Mouse (Mus musculus): ENCODE data around the gene Pax9. TPM values are rescaled to one million over a fixed set of nuclear protein-coding genes. Genes with fewer than 3 reads are reported as not detected.

Pax9 gene
- total RNA-seq, 1 experiment = 0.22 TPM

- Histone ChIP-seq H3K4me1 (ENCODE audit: control insufficient read depth in 2 of 2, insufficient read depth in 2 of 2, low read length in 2 of 2, poor library complexity in 1 of 2) (no peaks in the 10 kb centered on the region; a peak in 1 of 4 replicates), H3K4me3 (ENCODE audit: insufficient read depth in 1 of 2, low read depth in 1 of 2, low read length in 2 of 2, poor library complexity in 1 of 2, severe bottlenecking in 1 of 2) (no peak overlapping the region), H3K9me3 (ENCODE audit: control insufficient read depth, insufficient read depth, low read depth, low read length) (no peaks in the 10 kb centered on the region), H3K9ac (ENCODE audit: insufficient read depth, low read depth, low read length, poor library complexity, severe bottlenecking) (no peak overlapping the region), H3K36me3 (ENCODE audit: control insufficient read depth, insufficient read depth, low read length, poor library complexity, severe bottlenecking) (no peaks in the 10 kb centered on the region), H3K27ac (ENCODE audit: insufficient read depth, low read depth, low read length, poor library complexity, severe bottlenecking) (no peak overlapping the region)
- TF ChIP-seq HCFC1 (IDR thresholded peaks at IDR 0.05; ENCODE audit: borderline replicate concordance, insufficient read depth, low read length) = no peak
- no peak for TF ChIP-seq ZC3H11A (IDR thresholded peaks at IDR 0.05; ENCODE audit: borderline replicate concordance, low read depth, low read length)
- no peak for TF ChIP-seq ZNF384 (IDR thresholded peaks at IDR 0.05; ENCODE audit: low read depth, low read length)
- no peak for TF ChIP-seq MAFK (IDR thresholded peaks at IDR 0.05; ENCODE audit: insufficient read depth, low read depth, low read length)
- no peak for TF ChIP-seq CHD2 (IDR thresholded peaks at IDR 0.05; ENCODE audit: low read depth, low read length)
- no peak for DNase-seq (ENCODE audit: low read depth, low spot score)
- in situ Hi-C loops (cut with MboI; ENCODE audit: low sequenced_read_pairs in 2 of 2, unreplicated experiment in 2 of 2) = no loop called here
Observed at GRCm38 (mm10) chr12:56701004-56701403, 9.4 kb downstream of the Pax9 start.

- in situ Hi-C loops (cut with MboI; ENCODE audit: low sequenced_read_pairs in 2 of 2, unreplicated experiment in 2 of 2) = no loop called here
- H3K27ac ChIP-seq (ENCODE audit: insufficient read depth, low read depth, low read length, poor library complexity, severe bottlenecking) = no peak overlapping the region
- TF ChIP-seq CHD2 (IDR thresholded peaks at IDR 0.05; ENCODE audit: low read depth, low read length) (no peak), MAFK (IDR thresholded peaks at IDR 0.05; ENCODE audit: insufficient read depth, low read depth, low read length) (no peak), ZNF384 (IDR thresholded peaks at IDR 0.05; ENCODE audit: low read depth, low read length) (no peak), HCFC1 (IDR thresholded peaks at IDR 0.05; ENCODE audit: borderline replicate concordance, insufficient read depth, low read length) (no peak), ZC3H11A (IDR thresholded peaks at IDR 0.05; ENCODE audit: borderline replicate concordance, low read depth, low read length) (no peak)
- H3K9me3 ChIP-seq (ENCODE audit: control insufficient read depth, insufficient read depth, low read depth, low read length) = no peaks in the 10 kb centered on the region
- no peaks in the 10 kb centered on the region for H3K4me1 ChIP-seq (ENCODE audit: control insufficient read depth in 2 of 2, insufficient read depth in 2 of 2, low read length in 2 of 2, poor library complexity in 1 of 2)
- no peaks in the 10 kb centered on the region for H3K36me3 ChIP-seq (ENCODE audit: control insufficient read depth, insufficient read depth, low read length, poor library complexity, severe bottlenecking)
- H3K9ac ChIP-seq (ENCODE audit: insufficient read depth, low read depth, low read length, poor library complexity, severe bottlenecking) = no peak overlapping the region
- peak; percentile 47 for DNase-seq (ENCODE audit: low read depth, low spot score)
- no peak overlapping the region for H3K4me3 ChIP-seq (ENCODE audit: insufficient read depth in 1 of 2, low read depth in 1 of 2, low read length in 2 of 2, poor library complexity in 1 of 2, severe bottlenecking in 1 of 2)
Observed at GRCm38 (mm10) chr12:56717971-56718706, 26.6 kb downstream of the Pax9 start.

- Histone ChIP-seq H3K4me1 (ENCODE audit: control insufficient read depth in 2 of 2, insufficient read depth in 2 of 2, low read length in 2 of 2, poor library complexity in 1 of 2) (no peaks in the 10 kb centered on the region), H3K4me3 (ENCODE audit: insufficient read depth in 1 of 2, low read depth in 1 of 2, low read length in 2 of 2, poor library complexity in 1 of 2, severe bottlenecking in 1 of 2) (no peak overlapping the region), H3K9ac (ENCODE audit: insufficient read depth, low read depth, low read length, poor library complexity, severe bottlenecking) (no peak overlapping the region), H3K27ac (ENCODE audit: insufficient read depth, low read depth, low read length, poor library complexity, severe bottlenecking) (no peak overlapping the region), H3K36me3 (ENCODE audit: control insufficient read depth, insufficient read depth, low read length, poor library complexity, severe bottlenecking) (no peaks in the 10 kb centered on the region), H3K9me3 (ENCODE audit: control insufficient read depth, insufficient read depth, low read depth, low read length) (no peaks in the 10 kb centered on the region)
- no peak for DNase-seq (ENCODE audit: low read depth, low spot score)
- no peak for TF ChIP-seq ZNF384 (IDR thresholded peaks at IDR 0.05; ENCODE audit: low read depth, low read length)
- no peak for TF ChIP-seq HCFC1 (IDR thresholded peaks at IDR 0.05; ENCODE audit: borderline replicate concordance, insufficient read depth, low read length)
- TF ChIP-seq MAFK (IDR thresholded peaks at IDR 0.05; ENCODE audit: insufficient read depth, low read depth, low read length) = no peak
- TF ChIP-seq CHD2 (IDR thresholded peaks at IDR 0.05; ENCODE audit: low read depth, low read length) = no peak
- in situ Hi-C loops (cut with MboI; ENCODE audit: low sequenced_read_pairs in 2 of 2, unreplicated experiment in 2 of 2) = no loop called here
Observed at GRCm38 (mm10) chr12:56718707-56719051, 27.1 kb downstream of the Pax9 start.

GRCm38 (mm10) chr12:56727631-56728030 is 36.1 kb downstream of the Pax9 start:
- Histone ChIP-seq H3K9ac (ENCODE audit: insufficient read depth, low read depth, low read length, poor library complexity, severe bottlenecking) (no peak overlapping the region), H3K4me1 (ENCODE audit: control insufficient read depth in 2 of 2, insufficient read depth in 2 of 2, low read length in 2 of 2, poor library complexity in 1 of 2) (no peaks in the 10 kb centered on the region), H3K4me3 (ENCODE audit: insufficient read depth in 1 of 2, low read depth in 1 of 2, low read length in 2 of 2, poor library complexity in 1 of 2, severe bottlenecking in 1 of 2) (no peak overlapping the region), H3K9me3 (ENCODE audit: control insufficient read depth, insufficient read depth, low read depth, low read length) (no peaks in the 10 kb centered on the region), H3K27ac (ENCODE audit: insufficient read depth, low read depth, low read length, poor library complexity, severe bottlenecking) (no peak overlapping the region), H3K36me3 (ENCODE audit: control insufficient read depth, insufficient read depth, low read length, poor library complexity, severe bottlenecking) (no peaks in the 10 kb centered on the region)
- in situ Hi-C loops (cut with MboI; ENCODE audit: low sequenced_read_pairs in 2 of 2, unreplicated experiment in 2 of 2) = no loop called here
- TF ChIP-seq CHD2 (IDR thresholded peaks at IDR 0.05; ENCODE audit: low read depth, low read length) (no peak), HCFC1 (IDR thresholded peaks at IDR 0.05; ENCODE audit: borderline replicate concordance, insufficient read depth, low read length) (no peak), MAFK (IDR thresholded peaks at IDR 0.05; ENCODE audit: insufficient read depth, low read depth, low read length) (no peak)
- DNase-seq (ENCODE audit: low read depth, low spot score) = no peak

GRCm38 (mm10) chr12:56737104-56737503 is 45.5 kb downstream of the Pax9 start:
- Histone ChIP-seq H3K4me1 (ENCODE audit: control insufficient read depth in 2 of 2, insufficient read depth in 2 of 2, low read length in 2 of 2, poor library complexity in 1 of 2) (no peaks in the 10 kb centered on the region), H3K36me3 (ENCODE audit: control insufficient read depth, insufficient read depth, low read length, poor library complexity, severe bottlenecking) (no peaks in the 10 kb centered on the region), H3K9ac (ENCODE audit: insufficient read depth, low read depth, low read length, poor library complexity, severe bottlenecking) (no peak overlapping the region), H3K4me3 (ENCODE audit: insufficient read depth in 1 of 2, low read depth in 1 of 2, low read length in 2 of 2, poor library complexity in 1 of 2, severe bottlenecking in 1 of 2) (no peak overlapping the region), H3K27ac (ENCODE audit: insufficient read depth, low read depth, low read length, poor library complexity, severe bottlenecking) (no peak overlapping the region), H3K9me3 (ENCODE audit: control insufficient read depth, insufficient read depth, low read depth, low read length) (no peaks in the 10 kb centered on the region)
- in situ Hi-C loops (cut with MboI; ENCODE audit: low sequenced_read_pairs in 2 of 2, unreplicated experiment in 2 of 2) = no loop called here
- TF ChIP-seq ZNF384 (IDR thresholded peaks at IDR 0.05; ENCODE audit: low read depth, low read length) = no peak
- no peak for TF ChIP-seq ZC3H11A (IDR thresholded peaks at IDR 0.05; ENCODE audit: borderline replicate concordance, low read depth, low read length)
- TF ChIP-seq HCFC1 (IDR thresholded peaks at IDR 0.05; ENCODE audit: borderline replicate concordance, insufficient read depth, low read length) = no peak
- no peak for TF ChIP-seq CHD2 (IDR thresholded peaks at IDR 0.05; ENCODE audit: low read depth, low read length)
- no peak for TF ChIP-seq MAFK (IDR thresholded peaks at IDR 0.05; ENCODE audit: insufficient read depth, low read depth, low read length)
- DNase-seq (ENCODE audit: low read depth, low spot score) = no peak

All from ES-E14 (cell line).